Mouse (Mus musculus) gonadal fat pad, adult 2 months (tissue): ENCODE data around the gene Bak1. TPM values are rescaled to one million over a fixed set of nuclear protein-coding genes. Genes with fewer than 3 reads are reported as not detected.

ENCODE experiments used
- DNase-seq: peaks from one replicate; pipeline ENCODE4 v3.0.0-alpha.2; 2012; ENCODE audit warnings: low read depth
- polyA plus RNA-seq: library from polyadenylated mRNA; depleted of rRNA; stranded (reverse); fragments of >200 nt; gene quantifications from 2 replicates; pipeline ENCODE4 v1.2.3, GENCODE M21; 2012

Bak1 gene
- polyA plus RNA-seq, 1 experiment: 39.6 TPM

- DNase-seq: no peak
Observed at GRCm38 (mm10) chr17:27021076-27021475, 7.7 kb downstream of the Bak1 start.

GRCm38 (mm10) chr17:27018555-27019196 lies 10.1 kb downstream of the Bak1 start:
- DNase-seq: no peak

GRCm38 (mm10) chr17:27017564-27018499 lies 11.0 kb downstream of the Bak1 start:
- no peak for DNase-seq

GRCm38 (mm10) chr17:27012909-27013308 lies 15.9 kb downstream of the Bak1 start:
- no peak for DNase-seq

GRCm38 (mm10) chr17:27011998-27012672 lies 16.7 kb downstream of the Bak1 start:
- no peak for DNase-seq

- DNase-seq: no peak
Observed at GRCm38 (mm10) chr17:27011167-27011566, 17.6 kb downstream of the Bak1 start.

GRCm38 (mm10) chr17:27008277-27008676 lies 20.5 kb downstream of the Bak1 start:
- DNase-seq: no peak

GRCm38 (mm10) chr17:27005644-27006043 lies 23.2 kb downstream of the Bak1 start:
- DNase-seq: no peak

GRCm38 (mm10) chr17:27004903-27005485 lies 23.8 kb downstream of the Bak1 start:
- no peak for DNase-seq

GRCm38 (mm10) chr17:27004431-27004830 lies 24.4 kb downstream of the Bak1 start:
- DNase-seq: no peak

GRCm38 (mm10) chr17:27001889-27002288 lies 26.9 kb downstream of the Bak1 start:
- DNase-seq: no peak

- DNase-seq: no peak
Observed at GRCm38 (mm10) chr17:27001151-27001550, 27.7 kb downstream of the Bak1 start.

- DNase-seq: no peak
Observed at GRCm38 (mm10) chr17:26999996-27000395, 28.8 kb downstream of the Bak1 start.

- DNase-seq: no peak
Observed at GRCm38 (mm10) chr17:26998283-26998682, 30.5 kb downstream of the Bak1 start.

GRCm38 (mm10) chr17:26997661-26998060 lies 31.1 kb downstream of the Bak1 start:
- no peak for DNase-seq

- DNase-seq: no peak
Observed at GRCm38 (mm10) chr17:26995562-26995961, 33.2 kb downstream of the Bak1 start.

- no peak for DNase-seq
Observed at GRCm38 (mm10) chr17:26995006-26995405, 33.8 kb downstream of the Bak1 start.

GRCm38 (mm10) chr17:26994410-26994809 lies 34.4 kb downstream of the Bak1 start:
- no peak for DNase-seq

GRCm38 (mm10) chr17:26990521-26990920 lies 38.3 kb downstream of the Bak1 start:
- no peak for DNase-seq

GRCm38 (mm10) chr17:26985503-26986179 lies 43.2 kb downstream of the Bak1 start:
- DNase-seq: no peak

GRCm38 (mm10) chr17:26983382-26983781 lies 45.4 kb downstream of the Bak1 start:
- no peak for DNase-seq
